Mouse (Mus musculus) limb, embryonic 12.5 days (tissue): ENCODE data around the gene Ksr2. TPM values are rescaled to one million over a fixed set of nuclear protein-coding genes. Genes with fewer than 3 reads are reported as not detected.

Experiments
- ATAC-seq: fragments of 200-750 bp; cut with Nextera tagmentation; 2 replicates; pipeline ENCODE4 v1.8.0; 2017; ENCODE audit warnings: low read depth, moderate TSS enrichment; ENCODE audit not compliant: insufficient number of reproducible peaks, insufficient read depth, low FRiP score, low TSS enrichment
- H3K27ac ChIP-seq: fragments of 300-500 bp; sonication (generic); 2 replicates; pipeline ENCODE4 v1.5.1; 2016; ENCODE audit warnings: mild to moderate bottlenecking, moderate library complexity
- H3K27me3 ChIP-seq: fragments of 300-500 bp; sonication (generic); 2 replicates; pipeline ENCODE4 v1.6.1; 2016; ENCODE audit warnings: mild to moderate bottlenecking, moderate library complexity
- H3K36me3 ChIP-seq: fragments of 300-500 bp; sonication (generic); 2 replicates; pipeline ENCODE4 v1.6.1; 2016; ENCODE audit warnings: mild to moderate bottlenecking, moderate library complexity
- H3K4me1 ChIP-seq: fragments of 300-500 bp; sonication (generic); replicated peaks from 2 replicates; pipeline ENCODE4 v1.6.1; 2016
- H3K4me2 ChIP-seq: fragments of 300-500 bp; sonication (generic); 2 replicates; pipeline ENCODE4 v1.6.1; 2016; ENCODE audit warnings: mild to moderate bottlenecking, moderate library complexity
- H3K4me3 ChIP-seq: fragments of 300-500 bp; sonication (generic); replicated peaks from 2 replicates; pipeline ENCODE4 v1.5.1; 2016; ENCODE audit warnings: mild to moderate bottlenecking
- H3K9ac ChIP-seq: fragments of 300-500 bp; sonication (generic); replicated peaks from 2 replicates; pipeline ENCODE4 v1.6.1; 2016; ENCODE audit warnings: mild to moderate bottlenecking, moderate library complexity
- H3K9me3 ChIP-seq: fragments of 300-500 bp; sonication (generic); 2 replicates; pipeline ENCODE4 v1.6.1; 2016; ENCODE audit warnings: mild to moderate bottlenecking, moderate library complexity
- WGBS: fragments of 180-500 bp; shearing (Covaris S2); methylation state at CpG from one replicate; pipeline ENCODE4 v1.1.7; 2016; 5-methylcytosine and 5-hydroxymethylcytosine counted together
- polyA plus RNA-seq: library from polyadenylated mRNA; unstranded; fragments of >200 nt; fragmentation: Nextera tagmentation; extraction: Ambion mirVana; gene quantifications from 2 replicates; pipeline ENCODE4 v1.2.1, GENCODE M21; 2016

Ksr2 gene
- polyA plus RNA-seq, 1 experiment from 2014 or later, result 0.16 TPM

DNA sequence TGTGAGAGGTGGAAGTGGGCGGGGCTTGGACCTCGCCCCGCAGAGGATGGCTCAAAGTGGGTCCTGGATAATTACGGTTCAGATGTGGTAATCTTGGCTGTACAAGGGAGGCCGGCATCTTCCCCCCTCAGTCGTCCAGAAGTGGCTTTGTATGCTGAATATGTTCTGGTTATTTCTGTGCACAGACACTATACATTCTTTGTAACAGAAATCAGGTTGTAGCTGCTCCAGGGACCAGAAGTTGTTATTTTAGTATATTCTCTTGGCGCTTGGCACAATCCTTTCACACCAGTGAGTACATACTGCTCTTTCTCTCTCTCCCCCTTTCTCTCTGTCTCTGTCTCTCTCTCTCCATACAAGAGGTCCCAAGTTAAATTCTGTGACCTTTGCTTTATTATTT lies 92.0 kb downstream of the Ksr2 start:
- WGBS, result 68% methylated on average over 7 of the region's 7 CpGs
- H3K9ac ChIP-seq, result no peak overlapping the region
- ATAC-seq, result no peak

DNA sequence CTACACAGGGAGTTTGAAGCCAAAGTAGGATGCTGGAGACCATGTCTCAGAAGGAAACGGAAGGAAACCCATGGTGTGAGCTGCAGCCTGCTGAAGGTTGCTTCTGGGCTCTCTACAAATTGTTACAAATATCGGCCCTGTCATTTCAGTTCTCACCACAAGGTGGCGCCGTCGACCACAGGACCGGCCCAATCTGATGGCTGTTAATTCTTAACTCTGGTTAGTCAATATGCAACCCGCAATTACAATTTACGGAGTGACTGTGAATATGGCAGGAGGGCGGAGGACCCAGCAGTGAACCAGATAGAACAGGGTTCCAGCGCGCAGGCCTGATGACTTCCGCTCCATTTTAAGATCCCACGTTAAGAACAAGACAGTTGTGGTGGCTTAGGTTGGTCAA lies 92.6 kb downstream of the Ksr2 start:
- Histone ChIP-seq H3K4me1 (peaks cover 8% of the 10 kb centered on the region), H3K27ac (no peak overlapping the region), H3K9ac (no peak overlapping the region), H3K27me3 (peaks cover 4% of the 10 kb centered on the region; the same call in 1 of the 2 replicates), H3K4me2 (no peak overlapping the region), H3K4me3 (no peak overlapping the region), H3K9me3 (no peaks in the 10 kb centered on the region), H3K36me3 (no peaks in the 10 kb centered on the region)
- WGBS, result 39% methylated on average over 13 of the region's 13 CpGs
- ATAC-seq, result no peak

More for the DNA sequence above, 92.0 kb downstream of the Ksr2 start:
- no peaks in the 10 kb centered on the region for H3K9me3 ChIP-seq
- H3K36me3 ChIP-seq, result no peaks in the 10 kb centered on the region
- H3K27ac ChIP-seq, result no peak overlapping the region
- no peak overlapping the region for H3K4me3 ChIP-seq
- H3K4me2 ChIP-seq, result no peak overlapping the region
- H3K4me1 ChIP-seq, result peaks cover 5% of the 10 kb centered on the region
- peaks cover 4% of the 10 kb centered on the region; the same call in 1 of the 2 replicates for H3K27me3 ChIP-seq

DNA sequence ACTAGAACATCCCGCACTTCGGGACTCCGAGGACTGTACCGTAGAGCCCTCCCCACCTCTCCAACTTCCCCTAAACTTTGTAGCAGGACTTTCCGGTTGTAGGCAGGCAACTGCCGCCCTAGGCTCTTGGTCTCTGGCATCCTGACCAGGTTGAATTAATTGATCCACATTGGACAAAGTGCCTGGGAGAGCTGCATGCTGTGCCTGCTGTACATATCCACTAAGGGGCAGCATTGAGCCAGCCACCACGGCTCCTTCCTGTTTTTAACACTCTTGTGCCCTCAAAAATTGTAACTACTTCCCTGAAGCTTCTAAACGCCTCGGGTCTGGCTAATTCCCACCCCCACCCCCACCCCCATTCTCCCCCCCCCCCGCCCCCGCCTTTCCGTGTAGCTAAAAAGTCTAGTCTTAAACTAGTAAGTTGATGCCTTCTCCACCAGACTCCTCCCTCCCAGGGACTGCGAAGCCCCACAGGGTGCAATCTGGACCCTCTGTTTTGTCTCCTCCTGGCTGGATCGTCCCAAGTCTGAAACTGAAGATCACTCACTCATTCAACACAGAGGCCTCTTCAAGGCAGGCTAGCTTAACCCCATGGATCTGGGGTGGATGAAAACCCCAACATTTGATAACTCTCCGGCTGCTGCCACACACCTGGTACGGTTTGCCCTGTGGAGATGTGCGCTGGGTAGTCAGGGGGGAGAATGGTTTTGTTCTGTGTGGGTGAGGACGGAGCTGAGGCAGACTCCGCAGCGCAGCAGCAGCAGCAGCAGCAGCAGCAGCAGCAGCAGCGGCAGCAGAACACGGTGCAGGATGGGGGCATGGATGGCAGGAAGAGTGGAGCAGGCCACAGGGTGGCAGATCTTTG lies 95.9 kb downstream of the Ksr2 start:
- Histone ChIP-seq H3K9me3 (no peaks in the 10 kb centered on the region), H3K4me2 (peak overlapping the region; percentile 46), H3K9ac (no peak overlapping the region; the same call in 1 of the 2 replicates)

GRCm38 (mm10) chr5:117510864-117511263 lies 97.1 kb downstream of the Ksr2 start:
- H3K36me3 ChIP-seq, result no peaks in the 10 kb centered on the region
- H3K27ac ChIP-seq, result no peak overlapping the region
- H3K9me3 ChIP-seq, result no peaks in the 10 kb centered on the region
- WGBS, result 81% methylated on average over 10 of the region's 10 CpGs
- no peak overlapping the region for H3K9ac ChIP-seq
- no peak overlapping the region for H3K4me2 ChIP-seq
- no peak for ATAC-seq
- H3K4me3 ChIP-seq, result no peak overlapping the region
- H3K27me3 ChIP-seq, result peaks cover 4% of the 10 kb centered on the region; the same call in 1 of the 2 replicates
- peaks cover 8% of the 10 kb centered on the region for H3K4me1 ChIP-seq

More for the DNA sequence above, 95.9 kb downstream of the Ksr2 start:
- Histone ChIP-seq H3K4me3 (0 out of 2 replicates have a peak overlapping the region, but pooled peaks have one; percentile 11), H3K27me3 (peaks cover 4% of the 10 kb centered on the region; the same call in 1 of the 2 replicates), H3K27ac (no peak overlapping the region), H3K36me3 (no peaks in the 10 kb centered on the region), H3K4me1 (peaks cover 8% of the 10 kb centered on the region)
- 37% methylated on average over 22 of the region's 22 CpGs for WGBS
- no peak for ATAC-seq

- Histone ChIP-seq H3K36me3 (no peaks in the 10 kb centered on the region), H3K27ac (no peak overlapping the region), H3K4me1 (peaks cover 9% of the 10 kb centered on the region; the same call in 1 of the 2 replicates), H3K9ac (no peak overlapping the region), H3K4me3 (no peak overlapping the region), H3K9me3 (no peaks in the 10 kb centered on the region), H3K4me2 (no peak overlapping the region), H3K27me3 (no peaks in the 10 kb centered on the region)
- no peak for ATAC-seq
- 90% methylated on average over 12 of the region's 12 CpGs for WGBS
Measured at GRCm38 (mm10) chr5:117515396-117515795, 101.6 kb downstream of the Ksr2 start.

DNA sequence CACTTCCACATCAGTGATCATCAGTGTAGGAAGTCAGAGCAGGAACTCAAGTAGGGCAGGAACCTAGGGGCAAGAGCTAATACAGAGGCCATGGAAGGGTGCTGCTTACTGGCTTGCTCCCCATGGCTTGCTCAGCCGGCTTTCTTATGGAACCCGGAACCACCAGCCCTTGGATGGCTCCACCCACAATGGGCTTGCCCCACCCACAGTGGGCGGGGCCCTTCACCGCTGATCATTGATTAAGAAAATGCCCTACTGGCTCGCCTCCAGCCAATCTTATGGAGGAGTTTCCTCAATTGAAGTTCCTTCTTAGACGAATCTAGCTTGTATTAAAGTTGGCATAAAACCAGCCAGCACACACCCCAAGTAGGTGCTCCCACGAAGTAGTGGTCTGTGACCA lies 102.1 kb downstream of the Ksr2 start:
- H3K4me1 ChIP-seq, result peaks cover 9% of the 10 kb centered on the region; the same call in 1 of the 2 replicates
- WGBS, result 71% methylated on average over 7 of the region's 7 CpGs
- H3K4me3 ChIP-seq, result no peak overlapping the region
- H3K9ac ChIP-seq, result no peak overlapping the region
- ATAC-seq, result no peak
- no peaks in the 10 kb centered on the region for H3K9me3 ChIP-seq
- no peaks in the 10 kb centered on the region for H3K27me3 ChIP-seq
- no peak overlapping the region for H3K4me2 ChIP-seq
- no peaks in the 10 kb centered on the region for H3K36me3 ChIP-seq
- H3K27ac ChIP-seq, result no peak overlapping the region

DNA sequence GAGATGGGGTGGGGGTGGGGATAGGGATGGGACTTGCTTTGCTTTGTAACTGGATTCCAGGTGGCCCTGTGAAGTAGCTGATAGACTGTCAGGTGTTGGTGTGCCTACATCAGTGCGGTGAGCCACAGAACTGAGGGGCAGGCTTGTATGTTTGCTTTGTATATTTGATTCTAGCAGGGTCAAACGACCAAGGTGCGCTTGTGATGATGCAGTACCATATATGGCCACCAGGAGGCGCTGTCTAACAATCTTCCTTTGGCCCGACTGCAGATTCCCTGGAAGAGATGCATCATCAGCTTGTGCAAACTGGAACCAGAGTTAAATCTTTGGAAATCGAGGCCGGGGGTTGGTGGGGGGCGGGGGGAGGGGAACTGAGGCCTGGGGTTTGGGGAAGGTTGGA lies 102.8 kb downstream of the Ksr2 start:
- Histone ChIP-seq H3K9me3 (no peaks in the 10 kb centered on the region), H3K4me2 (no peak overlapping the region), H3K27me3 (no peaks in the 10 kb centered on the region), H3K27ac (no peak overlapping the region), H3K36me3 (no peaks in the 10 kb centered on the region), H3K9ac (no peak overlapping the region), H3K4me3 (no peak overlapping the region), H3K4me1 (0 out of 2 replicates have a peak, but pooled peaks cover 6% of the 10 kb centered on the region)
- no peak for ATAC-seq
- WGBS, result 3% methylated on average over 8 of the region's 8 CpGs

- WGBS, result 27% methylated on average over 4 of the region's 4 CpGs
- Histone ChIP-seq H3K9ac (no peak overlapping the region), H3K4me1 (0 out of 2 replicates have a peak, but pooled peaks cover 6% of the 10 kb centered on the region), H3K27ac (0 out of 2 replicates have a peak overlapping the region, but pooled peaks have one; percentile 7), H3K27me3 (no peaks in the 10 kb centered on the region), H3K4me3 (no peak overlapping the region), H3K4me2 (no peak overlapping the region), H3K9me3 (0 out of 2 replicates have a peak, but pooled peaks cover 5% of the 10 kb centered on the region), H3K36me3 (no peaks in the 10 kb centered on the region)
- ATAC-seq, result no peak
Measured at GRCm38 (mm10) chr5:117519858-117520495, 106.2 kb downstream of the Ksr2 start.

- 75% methylated on average over 4 of the region's 4 CpGs for WGBS
- ATAC-seq, result no peak
- Histone ChIP-seq H3K9ac (no peak overlapping the region), H3K9me3 (0 out of 2 replicates have a peak, but pooled peaks cover 5% of the 10 kb centered on the region), H3K36me3 (no peaks in the 10 kb centered on the region), H3K27ac (no peak overlapping the region), H3K4me1 (0 out of 2 replicates have a peak, but pooled peaks cover 6% of the 10 kb centered on the region), H3K27me3 (no peaks in the 10 kb centered on the region), H3K4me2 (no peak overlapping the region), H3K4me3 (no peak overlapping the region)
Measured at GRCm38 (mm10) chr5:117521156-117521555, 107.4 kb downstream of the Ksr2 start.

GRCm38 (mm10) chr5:117521701-117522100 lies 107.9 kb downstream of the Ksr2 start:
- Histone ChIP-seq H3K4me2 (no peak overlapping the region), H3K4me1 (0 out of 2 replicates have a peak, but pooled peaks cover 8% of the 10 kb centered on the region), H3K9me3 (0 out of 2 replicates have a peak, but pooled peaks cover 5% of the 10 kb centered on the region), H3K36me3 (no peaks in the 10 kb centered on the region), H3K27me3 (no peaks in the 10 kb centered on the region), H3K4me3 (no peak overlapping the region), H3K27ac (no peak overlapping the region), H3K9ac (no peak overlapping the region)
- no peak for ATAC-seq
- 80% methylated on average over 4 of the region's 4 CpGs for WGBS

DNA sequence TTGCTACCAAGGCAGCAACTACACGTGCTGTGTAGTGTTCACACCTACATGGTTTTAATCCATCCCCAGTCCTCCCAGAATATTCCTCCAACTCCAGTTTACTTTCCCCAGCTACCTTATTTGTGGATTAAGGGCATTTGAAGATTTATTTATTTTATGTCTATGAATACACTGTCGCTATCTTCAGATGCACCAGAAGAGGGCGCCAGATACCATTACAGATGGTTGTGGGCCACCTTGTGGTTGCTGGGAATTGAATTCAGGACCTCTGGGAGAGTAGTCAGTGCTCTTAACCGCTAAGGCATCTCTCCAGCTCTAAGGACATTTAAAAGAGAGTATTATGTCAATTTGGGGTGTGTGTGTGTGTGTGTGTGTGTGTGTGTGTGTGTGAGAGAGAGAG lies 108.7 kb downstream of the Ksr2 start:
- no peaks in the 10 kb centered on the region for H3K36me3 ChIP-seq
- no peaks in the 10 kb centered on the region for H3K27me3 ChIP-seq
- H3K4me3 ChIP-seq, result no peak overlapping the region
- 0 out of 2 replicates have a peak, but pooled peaks cover 5% of the 10 kb centered on the region for H3K9me3 ChIP-seq
- no peak for ATAC-seq
- no peak overlapping the region for H3K27ac ChIP-seq
- H3K9ac ChIP-seq, result no peak overlapping the region
- 71% methylated on average over 4 of the region's 4 CpGs for WGBS
- H3K4me1 ChIP-seq, result 0 out of 2 replicates have a peak, but pooled peaks cover 8% of the 10 kb centered on the region
- no peak overlapping the region for H3K4me2 ChIP-seq
